Mouse (Mus musculus): ENCODE data around the gene Fhdc1.

DNA sequence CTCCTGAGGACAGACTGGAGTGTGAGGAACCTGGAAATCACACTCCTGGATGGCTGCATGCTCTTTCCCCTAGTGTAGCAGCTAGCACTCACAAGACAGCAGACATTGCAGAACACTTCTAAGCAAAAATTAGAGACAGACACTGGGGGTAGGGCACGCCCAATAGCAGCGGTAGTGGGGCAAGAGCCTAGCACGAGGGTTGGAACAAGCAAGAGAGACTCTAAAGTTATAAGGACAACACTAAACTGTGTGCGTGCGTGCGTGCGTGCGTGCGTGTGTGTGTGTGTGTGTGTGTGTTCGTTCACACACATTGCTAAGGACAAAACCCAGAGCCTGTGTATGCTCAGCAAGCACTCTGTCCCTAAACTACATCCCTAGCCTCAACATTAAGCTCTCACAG, 20.3 kb upstream of the Fhdc1 start:
- TF ChIP-seq CTCF (conservative IDR thresholded peaks at IDR 0.05; ENCODE audit: low read length) (no peak), POU5F1 (IDR thresholded peaks at IDR 0.05; ENCODE audit: borderline replicate concordance, low read length) (no peak)
